Mouse (Mus musculus): Measurements from ENCODE around the gene Magi2. TPM values are rescaled to one million over a fixed set of nuclear protein-coding genes. Genes with fewer than 3 reads are reported as not detected.

Gene Magi2
- polyA plus RNA-seq, 1 experiment from 2014 or later, result 6.5 TPM

DNA sequence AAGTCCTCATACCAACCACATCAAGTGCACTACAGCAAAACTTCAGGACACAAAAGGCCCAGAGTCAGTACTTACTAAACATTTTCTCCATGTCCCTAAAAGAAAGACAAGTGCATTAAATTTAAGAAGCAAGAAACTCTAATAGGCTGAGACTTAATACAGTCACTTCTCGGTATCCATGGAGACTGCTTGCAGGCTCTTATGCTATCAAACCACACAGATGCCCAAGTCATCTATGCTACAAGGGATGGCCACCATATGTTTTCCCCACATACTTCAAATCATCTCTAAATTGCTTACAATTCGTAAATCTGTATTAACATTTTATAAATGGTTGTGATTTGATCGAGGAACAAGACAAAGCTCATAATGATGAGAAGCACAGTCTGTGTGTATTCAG, 1357.9 kb downstream of the Magi2 start:
- no peak for DNase-seq (ENCODE audit: low spot score)
- no peaks in the 10 kb centered on the region for H3K4me1 ChIP-seq
- H3K27ac ChIP-seq (replicated peaks), result no peak overlapping the region
- 86% methylated on average over 3 of the region's 3 CpGs for WGBS
- H3K4me3 ChIP-seq, result no peak overlapping the region
- H3K27me3 ChIP-seq (replicated peaks; ENCODE audit: low read depth, poor library complexity, severe bottlenecking), result no peaks in the 10 kb centered on the region
- no peaks in the 10 kb centered on the region for H3K9me3 ChIP-seq
- H3K36me3 ChIP-seq (replicated peaks), result no peaks in the 10 kb centered on the region

DNA sequence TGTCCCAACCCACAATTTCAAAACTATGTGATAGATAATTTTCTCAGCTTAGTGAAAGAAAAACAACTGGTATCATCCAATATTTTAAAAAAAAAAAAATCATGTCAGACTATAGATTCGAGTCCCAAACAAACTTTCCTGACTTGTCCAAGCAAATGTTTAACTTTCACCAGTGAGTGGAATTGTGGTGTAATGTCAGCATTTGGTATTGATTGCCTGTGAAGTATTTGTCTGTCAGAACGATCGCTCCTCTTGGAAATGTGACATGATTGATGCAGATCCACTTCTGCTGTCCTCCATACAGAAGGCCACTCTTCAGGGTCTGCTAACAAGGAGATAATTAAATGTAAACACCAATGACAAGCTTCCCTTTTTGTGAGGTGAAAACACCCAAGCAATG, 1362.9 kb downstream of the Magi2 start:
- H3K9me3 ChIP-seq, result no peaks in the 10 kb centered on the region
- H3K4me3 ChIP-seq, result no peak overlapping the region
- no peaks in the 10 kb centered on the region for H3K36me3 ChIP-seq (replicated peaks)
- 77% methylated on average over 3 of the region's 3 CpGs for WGBS
- no peak for DNase-seq (ENCODE audit: low spot score)
- no peaks in the 10 kb centered on the region for H3K27me3 ChIP-seq (replicated peaks; ENCODE audit: low read depth, poor library complexity, severe bottlenecking)
- no peak overlapping the region for H3K27ac ChIP-seq (replicated peaks)
- no peaks in the 10 kb centered on the region for H3K4me1 ChIP-seq

DNA sequence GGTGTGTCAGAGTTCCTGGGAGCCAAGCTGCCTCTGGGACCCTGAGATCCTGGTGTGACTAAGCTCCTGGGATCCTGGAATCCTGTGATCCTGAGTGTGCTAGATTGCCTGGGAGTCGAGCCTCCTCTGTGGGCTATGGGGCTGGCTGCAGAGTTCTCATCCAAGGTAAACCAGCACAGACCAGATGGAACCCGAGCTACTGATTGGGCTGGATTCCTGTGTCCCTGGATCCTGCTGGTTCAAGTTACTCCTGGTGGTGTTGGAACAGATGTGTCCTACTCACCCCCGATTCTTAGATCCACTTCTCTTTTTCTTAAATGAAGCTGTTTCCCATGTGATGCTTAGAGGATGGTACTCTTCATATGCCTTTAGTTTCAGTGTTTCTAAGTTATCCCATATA, 1371.4 kb downstream of the Magi2 start:
- Histone ChIP-seq H3K27me3 (replicated peaks; ENCODE audit: low read depth, poor library complexity, severe bottlenecking) (no peaks in the 10 kb centered on the region), H3K36me3 (replicated peaks) (no peaks in the 10 kb centered on the region), H3K4me1 (peaks cover 9% of the 10 kb centered on the region), H3K9me3 (no peaks in the 10 kb centered on the region), H3K4me3 (no peak overlapping the region), H3K27ac (replicated peaks) (no peak overlapping the region)
- no peak for DNase-seq (ENCODE audit: low spot score)
- 77% methylated on average over 3 of the region's 3 CpGs for WGBS

DNA sequence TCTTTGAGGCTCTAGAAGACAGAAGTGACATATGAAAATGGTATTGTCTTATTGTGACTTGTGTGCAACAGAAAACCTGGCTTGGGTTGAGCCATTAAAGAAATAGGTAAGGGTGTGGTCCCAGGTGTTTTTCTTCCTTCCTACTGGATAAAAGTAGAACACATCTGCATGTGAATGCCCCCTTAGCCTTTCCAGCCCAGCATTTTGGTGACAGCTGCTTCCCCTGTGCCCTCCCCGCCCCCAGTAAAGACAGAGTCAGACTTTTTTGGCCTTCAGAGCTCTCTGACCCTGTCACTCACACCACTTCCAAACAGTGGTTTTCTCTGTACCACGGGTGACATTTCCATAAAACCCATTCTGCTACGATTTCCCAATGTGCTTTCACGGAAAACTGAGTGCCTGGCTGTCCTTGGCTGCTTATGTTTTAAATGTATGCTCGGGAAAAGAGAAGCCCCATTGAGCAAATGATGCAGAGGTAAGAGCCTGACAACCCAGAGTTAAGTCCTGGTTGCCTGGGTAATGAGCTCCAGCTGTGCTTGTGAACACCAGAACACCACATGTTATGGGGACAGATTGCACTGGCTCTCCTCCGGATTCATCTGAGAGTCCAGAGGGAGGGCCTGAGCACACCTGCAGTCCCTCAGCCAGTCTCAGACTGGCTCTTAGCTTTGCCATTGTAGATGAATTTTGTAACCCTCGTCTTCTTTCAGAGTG, 1377.1 kb downstream of the Magi2 start:
- H3K27ac ChIP-seq (replicated peaks), result no peak overlapping the region
- H3K4me1 ChIP-seq, result peaks cover 21% of the 10 kb centered on the region
- no peak overlapping the region for H3K4me3 ChIP-seq
- H3K9me3 ChIP-seq, result no peaks in the 10 kb centered on the region
- no peaks in the 10 kb centered on the region for H3K27me3 ChIP-seq (replicated peaks; ENCODE audit: low read depth, poor library complexity, severe bottlenecking)
- 32% methylated on average over 7 of the region's 7 CpGs for WGBS
- H3K36me3 ChIP-seq (replicated peaks), result no peaks in the 10 kb centered on the region
- peak; percentile 73 for DNase-seq (ENCODE audit: low spot score)

DNA sequence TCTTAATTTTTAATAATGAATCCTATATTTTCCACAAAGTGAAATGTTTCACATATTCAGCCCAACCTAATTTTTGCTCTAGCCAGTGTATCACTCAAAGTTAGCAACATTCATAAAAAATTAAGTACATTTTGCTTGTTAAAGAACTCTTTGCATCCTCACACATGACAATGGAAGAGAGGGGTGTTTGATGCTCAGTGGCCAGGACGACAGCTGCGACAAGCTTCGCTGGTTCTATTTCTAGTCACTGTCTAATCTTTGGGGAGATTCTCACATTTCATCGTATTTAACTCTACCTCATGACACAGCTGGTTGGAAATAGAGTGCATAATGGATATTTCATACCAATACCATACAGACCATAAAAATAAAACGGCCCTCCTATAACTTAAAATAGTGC, 1379.7 kb downstream of the Magi2 start:
- H3K36me3 ChIP-seq (replicated peaks), result no peaks in the 10 kb centered on the region
- 88% methylated on average over 5 of the region's 5 CpGs for WGBS
- no peak for DNase-seq (ENCODE audit: low spot score)
- no peaks in the 10 kb centered on the region for H3K27me3 ChIP-seq (replicated peaks; ENCODE audit: low read depth, poor library complexity, severe bottlenecking)
- no peak overlapping the region for H3K4me3 ChIP-seq
- H3K9me3 ChIP-seq, result no peaks in the 10 kb centered on the region
- no peak overlapping the region for H3K27ac ChIP-seq (replicated peaks)
- peaks cover 21% of the 10 kb centered on the region for H3K4me1 ChIP-seq

DNA sequence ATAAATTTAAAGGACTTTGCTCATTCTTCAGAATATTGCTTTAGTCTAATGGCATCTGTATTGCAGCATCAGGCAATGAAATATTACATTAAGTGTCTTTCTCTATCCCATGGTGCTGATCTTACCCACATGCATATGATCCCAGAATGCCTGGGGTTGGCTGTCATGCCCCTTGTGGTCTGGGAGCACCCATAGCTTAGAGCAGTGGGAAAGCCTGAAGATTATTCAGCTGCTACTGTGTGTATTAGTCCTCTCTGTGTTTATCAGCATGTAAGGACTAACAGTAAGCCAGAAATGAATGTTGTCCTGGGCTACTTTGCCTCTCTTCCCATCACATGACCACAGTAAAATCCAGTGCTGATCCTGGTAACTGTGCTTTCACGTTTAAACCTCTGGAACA, 1380.7 kb downstream of the Magi2 start:
- DNase-seq (ENCODE audit: low spot score), result no peak
- no peaks in the 10 kb centered on the region for H3K36me3 ChIP-seq (replicated peaks)
- no peak overlapping the region for H3K27ac ChIP-seq (replicated peaks)
- WGBS, result 75% methylated on average over 1 of the region's 1 CpGs
- H3K9me3 ChIP-seq, result no peaks in the 10 kb centered on the region
- H3K4me1 ChIP-seq, result peaks cover 18% of the 10 kb centered on the region
- no peaks in the 10 kb centered on the region for H3K27me3 ChIP-seq (replicated peaks; ENCODE audit: low read depth, poor library complexity, severe bottlenecking)
- H3K4me3 ChIP-seq, result no peak overlapping the region

DNA sequence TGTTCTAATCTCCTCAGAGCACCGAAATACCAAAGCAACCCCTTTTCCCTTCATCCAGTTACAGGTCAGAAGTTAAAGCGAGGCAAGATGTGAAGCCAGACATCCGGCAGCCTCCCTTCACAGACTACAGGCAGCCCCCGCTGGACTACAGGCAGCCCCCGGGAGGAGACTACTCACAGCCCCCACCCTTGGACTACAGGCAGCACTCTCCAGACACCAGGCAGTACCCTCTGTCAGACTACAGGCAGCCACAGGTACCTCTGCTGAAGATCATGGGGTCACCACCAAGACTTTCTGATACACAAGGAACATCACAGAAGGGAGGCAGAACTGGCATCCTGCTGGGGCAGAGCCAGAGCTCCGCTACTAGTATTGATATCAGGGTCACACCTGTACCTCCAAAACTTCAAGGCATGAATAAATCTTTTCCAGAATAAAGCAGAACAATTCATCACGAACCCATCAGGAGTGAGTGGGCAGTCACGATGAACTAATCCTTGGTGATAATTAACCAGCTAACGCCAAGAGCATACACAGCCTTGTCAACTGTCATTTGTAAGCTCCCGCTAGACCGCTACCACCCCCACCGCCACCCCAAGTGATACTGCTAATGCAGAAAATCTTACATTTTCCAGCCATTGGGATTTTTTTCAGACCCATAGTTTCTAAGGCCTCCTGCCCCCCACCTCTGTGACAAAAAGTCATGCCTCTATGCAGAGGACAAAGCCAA, 1382.5 kb downstream of the Magi2 start:
- no peaks in the 10 kb centered on the region for H3K36me3 ChIP-seq (replicated peaks)
- DNase-seq (ENCODE audit: low spot score), result no peak
- H3K4me3 ChIP-seq, result no peak overlapping the region
- no peaks in the 10 kb centered on the region for H3K27me3 ChIP-seq (replicated peaks; ENCODE audit: low read depth, poor library complexity, severe bottlenecking)
- peaks cover under 1% of the 10 kb centered on the region for H3K4me1 ChIP-seq
- H3K9me3 ChIP-seq, result no peaks in the 10 kb centered on the region
- no peak overlapping the region for H3K27ac ChIP-seq (replicated peaks)
- WGBS, result 90% methylated on average over 12 of the region's 12 CpGs

DNA sequence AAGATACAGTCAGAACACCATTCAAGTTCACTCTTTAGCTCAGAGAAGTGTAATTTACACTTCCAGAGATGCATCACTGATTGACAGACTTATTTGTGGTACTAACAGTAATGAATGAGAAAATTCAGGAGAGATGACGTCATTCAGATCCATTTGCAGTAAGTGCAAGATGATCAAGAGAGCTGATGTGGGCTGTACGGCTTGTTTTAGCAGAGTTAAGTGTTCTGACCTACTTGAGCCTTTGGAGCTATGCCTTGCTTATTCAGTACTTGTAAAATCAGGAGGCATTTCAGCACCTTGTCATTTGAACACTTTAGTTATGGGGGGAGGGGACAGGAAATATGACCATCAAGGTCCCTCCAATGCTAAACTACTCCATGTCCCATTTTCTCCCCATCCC, 1383.8 kb downstream of the Magi2 start:
- no peak for DNase-seq (ENCODE audit: low spot score)
- H3K36me3 ChIP-seq (replicated peaks), result no peaks in the 10 kb centered on the region
- no peaks in the 10 kb centered on the region for H3K4me1 ChIP-seq
- H3K27me3 ChIP-seq (replicated peaks; ENCODE audit: low read depth, poor library complexity, severe bottlenecking), result no peaks in the 10 kb centered on the region
- H3K27ac ChIP-seq (replicated peaks), result no peak overlapping the region
- no peak overlapping the region for H3K4me3 ChIP-seq
- H3K9me3 ChIP-seq, result no peaks in the 10 kb centered on the region
- 89% methylated on average over 2 of the region's 2 CpGs for WGBS

DNA sequence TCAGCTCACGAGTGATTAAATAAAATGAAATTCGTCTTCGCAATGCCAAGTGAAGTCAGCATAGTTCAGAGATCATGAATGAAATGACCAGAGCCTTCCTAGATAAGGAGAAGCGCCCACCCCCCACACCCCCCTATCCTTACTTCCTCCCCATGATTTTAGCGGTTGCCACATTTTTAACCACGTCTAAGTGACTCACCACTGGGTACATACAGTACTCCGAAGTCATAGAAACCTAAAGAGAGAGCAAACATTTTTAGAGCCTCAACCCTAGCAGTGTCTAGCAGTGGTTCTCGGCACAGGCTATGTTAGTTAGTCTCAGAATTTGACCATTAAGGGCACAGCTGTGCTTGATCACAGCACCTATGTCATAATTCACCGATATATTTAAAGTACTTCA, 1385.8 kb downstream of the Magi2 start:
- Histone ChIP-seq H3K4me1 (no peaks in the 10 kb centered on the region), H3K27ac (replicated peaks) (no peak overlapping the region), H3K9me3 (no peaks in the 10 kb centered on the region), H3K4me3 (no peak overlapping the region), H3K36me3 (replicated peaks) (no peaks in the 10 kb centered on the region), H3K27me3 (replicated peaks; ENCODE audit: low read depth, poor library complexity, severe bottlenecking) (no peaks in the 10 kb centered on the region)
- WGBS, result 93% methylated on average over 9 of the region's 9 CpGs
- DNase-seq (ENCODE audit: low spot score), result no peak

DNA sequence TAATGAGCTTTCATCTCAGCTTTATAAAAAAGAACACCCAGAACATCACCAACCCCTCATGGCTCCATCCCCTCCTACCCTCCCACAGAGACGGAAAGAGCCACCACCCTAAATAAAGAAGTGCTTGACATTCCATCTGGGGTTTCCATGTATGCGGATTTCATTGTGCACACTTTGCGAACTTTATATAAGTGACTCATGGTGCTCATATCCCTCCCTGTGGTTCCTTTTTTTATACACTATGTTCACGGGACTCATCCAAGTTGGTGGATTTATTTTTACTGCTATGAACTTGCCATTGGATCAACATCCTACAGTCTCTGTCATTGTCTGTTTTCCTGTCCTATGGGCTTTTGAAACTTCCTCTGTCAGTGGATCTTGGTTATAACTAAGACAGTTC, 1388.1 kb downstream of the Magi2 start:
- DNase-seq (ENCODE audit: low spot score), result no peak
- H3K4me3 ChIP-seq, result no peak overlapping the region
- H3K9me3 ChIP-seq, result no peaks in the 10 kb centered on the region
- H3K4me1 ChIP-seq, result no peaks in the 10 kb centered on the region
- no peaks in the 10 kb centered on the region for H3K36me3 ChIP-seq (replicated peaks)
- H3K27me3 ChIP-seq (replicated peaks; ENCODE audit: low read depth, poor library complexity, severe bottlenecking), result no peaks in the 10 kb centered on the region
- 86% methylated on average over 4 of the region's 4 CpGs for WGBS
- H3K27ac ChIP-seq (replicated peaks), result no peak overlapping the region

DNA sequence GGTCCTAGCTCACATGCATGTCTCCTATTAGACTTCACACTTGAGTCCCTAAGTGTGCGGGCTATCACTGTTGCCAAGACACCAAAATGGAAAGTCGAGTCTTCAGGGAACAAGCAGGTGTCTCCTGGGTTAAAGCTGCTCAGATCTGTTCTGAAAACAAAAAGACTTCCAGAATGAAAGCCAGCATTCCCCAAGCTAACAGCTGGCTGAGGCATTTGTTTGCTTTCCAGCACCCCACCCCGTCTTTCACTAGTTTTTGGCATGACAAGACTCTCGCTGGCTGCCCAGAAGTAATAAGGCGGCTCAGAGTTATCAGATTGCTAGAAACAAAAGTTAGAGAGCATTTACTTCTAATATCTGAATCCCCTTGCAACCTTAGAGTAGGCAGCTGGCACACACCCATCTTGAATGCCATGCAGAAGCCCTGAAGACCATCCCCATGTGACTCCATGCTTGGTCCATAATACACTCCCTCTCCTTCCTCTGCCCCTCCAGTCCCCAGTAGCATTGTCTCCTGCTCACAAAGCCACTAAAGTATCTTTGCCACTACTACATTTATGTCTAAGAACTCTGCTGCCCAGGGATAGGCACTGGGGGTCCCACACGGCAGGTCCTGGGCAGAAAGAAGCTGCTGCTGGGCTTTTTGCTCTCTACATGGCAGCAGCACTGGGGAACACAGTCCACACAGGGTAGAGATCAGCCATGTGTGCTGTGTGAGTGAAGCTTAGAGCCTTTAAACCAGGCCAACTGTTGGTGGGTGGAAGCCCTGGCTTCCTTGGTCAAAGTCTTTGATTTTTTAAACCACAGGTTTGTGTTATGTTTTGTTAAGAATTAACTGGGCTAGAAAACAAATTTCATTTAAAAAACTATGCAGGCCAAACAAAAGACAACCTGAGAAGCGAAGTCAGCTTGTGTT, 1394.0 kb downstream of the Magi2 start:
- DNase-seq (ENCODE audit: low spot score), result no peak
- Histone ChIP-seq H3K36me3 (replicated peaks) (no peaks in the 10 kb centered on the region), H3K4me1 (no peaks in the 10 kb centered on the region), H3K4me3 (no peak overlapping the region), H3K27ac (replicated peaks) (no peak overlapping the region; the same call in 1 of the 2 replicates), H3K27me3 (replicated peaks; ENCODE audit: low read depth, poor library complexity, severe bottlenecking) (no peaks in the 10 kb centered on the region), H3K9me3 (no peaks in the 10 kb centered on the region)
- 84% methylated on average over 7 of the region's 7 CpGs for WGBS

DNA sequence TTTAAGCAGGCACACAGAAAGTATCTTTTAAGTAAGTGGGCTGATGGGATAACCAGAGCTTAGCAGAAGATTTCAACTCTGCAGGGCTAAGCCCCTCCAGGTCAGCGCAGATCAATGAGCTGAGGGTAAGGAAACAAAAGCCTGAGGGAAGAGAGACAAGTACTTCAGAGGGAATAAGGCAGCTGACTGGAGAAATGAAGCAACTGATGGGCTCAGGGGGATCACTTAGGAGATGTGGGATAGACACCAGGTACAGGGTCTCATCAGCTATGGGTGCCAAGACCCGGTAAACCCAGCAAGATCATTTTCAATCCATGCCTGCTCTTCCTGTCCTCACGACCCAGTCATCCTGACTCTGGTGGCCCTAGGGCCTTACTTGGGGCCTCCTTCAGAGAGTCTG, 1395.6 kb downstream of the Magi2 start:
- Histone ChIP-seq H3K4me3 (no peak overlapping the region), H3K27me3 (replicated peaks; ENCODE audit: low read depth, poor library complexity, severe bottlenecking) (no peaks in the 10 kb centered on the region), H3K4me1 (no peaks in the 10 kb centered on the region), H3K27ac (replicated peaks) (no peak overlapping the region), H3K36me3 (replicated peaks) (no peaks in the 10 kb centered on the region), H3K9me3 (no peaks in the 10 kb centered on the region)
- 59% methylated on average over 3 of the region's 3 CpGs for WGBS
- no peak for DNase-seq (ENCODE audit: low spot score)

All from embryonic facial prominence, embryonic 10.5 days (tissue).